Mouse (Mus musculus): ENCODE measurements around the gene Sec1. TPM values are rescaled to one million over a fixed set of nuclear protein-coding genes. Genes with fewer than 3 reads are reported as not detected.
A peak's percentile ranks its signal among the peaks of the same experiment; 100 is the strongest.

The Sec1 gene
- polyA plus RNA-seq, 1 experiment from 2014 or later = 0.83 TPM

DNA sequence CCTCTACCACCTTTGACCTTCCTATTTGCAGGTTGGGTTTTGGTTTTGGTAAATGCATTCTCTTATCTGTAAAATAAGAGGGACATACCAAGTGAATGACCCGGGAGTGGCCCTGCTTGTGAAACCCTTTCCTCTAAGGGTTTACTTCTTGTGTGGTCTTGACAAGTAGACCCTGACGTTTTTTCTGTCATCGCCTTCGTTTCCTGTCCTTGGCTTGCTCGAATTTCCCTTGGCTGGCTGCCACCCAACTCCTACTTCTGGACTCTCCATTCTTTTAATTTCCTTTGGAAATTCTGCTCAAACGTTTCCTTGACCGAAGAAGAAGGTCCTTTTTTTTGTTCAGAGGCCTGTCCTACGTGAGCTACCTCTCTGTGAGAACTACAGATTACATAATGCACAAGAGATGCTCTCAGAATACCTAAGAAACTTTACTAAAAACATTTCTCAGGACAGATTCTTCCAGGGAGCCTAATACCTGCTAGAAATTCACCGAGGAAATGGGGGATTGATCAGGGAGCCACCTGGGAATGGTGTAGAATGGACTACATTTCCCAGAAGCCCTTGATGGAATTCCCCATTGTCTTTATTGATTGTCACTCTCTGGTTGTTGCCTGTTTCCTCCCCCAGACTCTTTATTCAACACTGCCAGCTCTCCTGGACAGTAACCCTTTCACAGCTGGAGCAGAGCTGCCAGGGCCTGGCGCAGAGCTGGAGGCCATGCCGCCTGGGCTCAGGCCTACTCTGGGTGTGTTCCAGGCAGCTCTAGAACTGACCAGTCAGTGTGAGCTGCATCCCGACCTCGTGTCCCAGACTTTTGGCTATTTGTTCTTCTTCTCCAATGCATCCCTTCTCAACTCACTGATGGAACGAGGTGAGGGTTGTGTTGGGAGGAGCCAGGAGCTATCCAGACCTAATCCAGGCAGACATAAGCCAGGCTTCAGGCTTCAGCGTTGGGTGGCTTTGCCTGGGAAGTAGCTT lies 58.2 kb downstream of the Sec1 start:
- Histone ChIP-seq H3K27ac (no peak overlapping the region), H3K27me3 (ENCODE audit: low read depth, poor library complexity, severe bottlenecking) (peaks cover 44% of the 10 kb centered on the region), H3K36me3 (peaks cover 13% of the 10 kb centered on the region), H3K4me3 (no peak overlapping the region), H3K4me1 (peaks cover 26% of the 10 kb centered on the region), H3K9me3 (replicated peaks) (no peaks in the 10 kb centered on the region)
- no peak for DNase-seq (ENCODE audit: low spot score)
- WGBS = 86% methylated on average over 15 of the region's 15 CpGs

- H3K27ac ChIP-seq = no peak overlapping the region
- peaks cover 46% of the 10 kb centered on the region for H3K27me3 ChIP-seq (ENCODE audit: low read depth, poor library complexity, severe bottlenecking)
- H3K9me3 ChIP-seq (replicated peaks) = no peaks in the 10 kb centered on the region
- H3K4me3 ChIP-seq = no peak overlapping the region
- WGBS = 87% methylated on average over 11 of the region's 11 CpGs
- H3K36me3 ChIP-seq = peaks cover 13% of the 10 kb centered on the region
- no peak for DNase-seq (ENCODE audit: low spot score)
- peaks cover 25% of the 10 kb centered on the region for H3K4me1 ChIP-seq
Observed at GRCm38 (mm10) chr7:45634946-45635681, 59.1 kb downstream of the Sec1 start.

DNA sequence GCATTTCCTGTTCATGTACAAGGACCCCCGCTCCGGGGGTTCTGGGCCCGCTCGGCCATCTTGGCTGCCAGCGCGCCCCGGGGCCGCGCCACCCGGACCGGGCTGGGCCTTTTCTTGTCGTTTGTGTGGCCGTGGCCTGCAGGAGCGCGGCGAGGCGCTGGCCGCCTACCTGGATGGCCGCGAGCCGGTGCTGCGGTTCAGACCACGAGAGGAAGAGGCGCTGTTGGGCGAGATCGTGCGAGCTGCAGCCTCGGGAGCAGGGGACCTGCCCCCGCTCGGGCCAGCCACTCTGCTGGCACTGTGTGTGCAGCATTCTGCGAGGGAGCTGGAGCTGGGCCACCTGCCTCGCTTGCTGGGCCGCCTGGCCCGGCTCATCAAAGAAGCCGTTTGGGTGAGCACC lies 61.7 kb downstream of the Sec1 start:
- H3K9me3 ChIP-seq (replicated peaks) = no peaks in the 10 kb centered on the region
- peak overlapping the region; percentile 84 for H3K27ac ChIP-seq
- peaks cover 22% of the 10 kb centered on the region for H3K4me1 ChIP-seq
- H3K27me3 ChIP-seq (ENCODE audit: low read depth, poor library complexity, severe bottlenecking) = peaks cover 63% of the 10 kb centered on the region
- peak overlapping the region; percentile 46 for H3K4me3 ChIP-seq
- DNase-seq (ENCODE audit: low spot score) = peak; percentile 67
- H3K36me3 ChIP-seq = peaks cover 13% of the 10 kb centered on the region
- 22% methylated on average over 35 of the region's 35 CpGs for WGBS

GRCm38 (mm10) chr7:45630064-45630907 lies 63.9 kb downstream of the Sec1 start:
- no peak for DNase-seq (ENCODE audit: low spot score)
- Histone ChIP-seq H3K9me3 (replicated peaks) (no peaks in the 10 kb centered on the region), H3K4me1 (peaks cover 25% of the 10 kb centered on the region), H3K27ac (no peak overlapping the region), H3K4me3 (no peak overlapping the region), H3K27me3 (ENCODE audit: low read depth, poor library complexity, severe bottlenecking) (peaks cover 83% of the 10 kb centered on the region), H3K36me3 (peaks cover 2% of the 10 kb centered on the region; the same call in 1 of the 2 replicates)
- 77% methylated on average over 23 of the region's 23 CpGs for WGBS

- peak; percentile 92 for DNase-seq (ENCODE audit: low spot score)
- peaks cover 2% of the 10 kb centered on the region; the same call in 1 of the 2 replicates for H3K36me3 ChIP-seq
- H3K9me3 ChIP-seq (replicated peaks) = no peaks in the 10 kb centered on the region
- 2% methylated on average over 105 of the region's 105 CpGs for WGBS
- H3K4me3 ChIP-seq = peak overlapping the region; percentile 71
- H3K27me3 ChIP-seq (ENCODE audit: low read depth, poor library complexity, severe bottlenecking) = peaks cover 88% of the 10 kb centered on the region
- peak overlapping the region; percentile 87 for H3K27ac ChIP-seq
- H3K4me1 ChIP-seq = peaks cover 25% of the 10 kb centered on the region
Observed at GRCm38 (mm10) chr7:45628364-45629294, 65.6 kb downstream of the Sec1 start.

Other genes with a start within 250 kb of the Sec1 start
- 5,063 and 5,416 TPM in 2 replicates for gene Ftl1, start 234.5 kb downstream of the Sec1 start, polyA plus RNA-seq (2016; fragmentation: Nextera tagmentation; extraction: Ambion mirVana)
- gene Bax, start 227.5 kb downstream of the Sec1 start, polyA plus RNA-seq (2016; fragmentation: Nextera tagmentation; extraction: Ambion mirVana) = 248 and 297 TPM in 2 replicates
- 1.8 and 2.2 TPM in 2 replicates for gene Tulp2, start 212.5 kb downstream of the Sec1 start, polyA plus RNA-seq (2016; fragmentation: Nextera tagmentation; extraction: Ambion mirVana)
- not detected in 2 replicates for gene Gm45808, start 207.6 kb downstream of the Sec1 start, polyA plus RNA-seq (2016; fragmentation: Nextera tagmentation; extraction: Ambion mirVana)
- gene Dhdh, start 205.6 kb downstream of the Sec1 start, polyA plus RNA-seq (2016; fragmentation: Nextera tagmentation; extraction: Ambion mirVana) = 4.9 and 5.8 TPM in 2 replicates
- gene Nucb1, start 184.0 kb downstream of the Sec1 start, polyA plus RNA-seq (2016; fragmentation: Nextera tagmentation; extraction: Ambion mirVana) = 116 and 125 TPM in 2 replicates
- gene Ppp1r15a, start 168.1 kb downstream of the Sec1 start, polyA plus RNA-seq (2016; fragmentation: Nextera tagmentation; extraction: Ambion mirVana) = 22.4 and 25.7 TPM in 2 replicates
- gene Plekha4, start 168.1 kb downstream of the Sec1 start, polyA plus RNA-seq (2016; fragmentation: Nextera tagmentation; extraction: Ambion mirVana) = 0.43 and 1.0 TPM in 2 replicates
- gene Hsd17b14, start 139.5 kb downstream of the Sec1 start, polyA plus RNA-seq (2016; fragmentation: Nextera tagmentation; extraction: Ambion mirVana) = 1.0 and 1.1 TPM in 2 replicates
- 65.8 and 68.0 TPM in 2 replicates for gene Bcat2, start 124.2 kb downstream of the Sec1 start, polyA plus RNA-seq (2016; fragmentation: Nextera tagmentation; extraction: Ambion mirVana)
- gene Fgf21, start 78.9 kb downstream of the Sec1 start, polyA plus RNA-seq (2016; fragmentation: Nextera tagmentation; extraction: Ambion mirVana) = not detected in 2 replicates
- gene Fut1, start 77.1 kb downstream of the Sec1 start, polyA plus RNA-seq (2016; fragmentation: Nextera tagmentation; extraction: Ambion mirVana) = not detected in 2 replicates
- 0.24 TPM in 1 of 2 replicates, not detected in the other for gene Izumo1, start 72.6 kb downstream of the Sec1 start, polyA plus RNA-seq (2016; fragmentation: Nextera tagmentation; extraction: Ambion mirVana)
- 8.0 and 8.3 TPM in 2 replicates for gene Rasip1, start 66.9 kb downstream of the Sec1 start, polyA plus RNA-seq (2016; fragmentation: Nextera tagmentation; extraction: Ambion mirVana)
- gene Mamstr, start 54.4 kb downstream of the Sec1 start, polyA plus RNA-seq (2016; fragmentation: Nextera tagmentation; extraction: Ambion mirVana) = 2.2 and 3.2 TPM in 2 replicates
- 0.16 and 0.21 TPM in 2 replicates for gene Fut2, start 28.0 kb downstream of the Sec1 start, polyA plus RNA-seq (2016; fragmentation: Nextera tagmentation; extraction: Ambion mirVana)
- gene Ntn5, start 10.4 kb downstream of the Sec1 start, polyA plus RNA-seq (2016; fragmentation: Nextera tagmentation; extraction: Ambion mirVana) = 0.16 and 0.39 TPM in 2 replicates
- 2.2 and 4.9 TPM in 2 replicates for gene Car11, start 5.4 kb upstream of the Sec1 start, polyA plus RNA-seq (2016; fragmentation: Nextera tagmentation; extraction: Ambion mirVana)
- gene Dbp, start 10.7 kb upstream of the Sec1 start, polyA plus RNA-seq (2016; fragmentation: Nextera tagmentation; extraction: Ambion mirVana) = 3.7 and 4.7 TPM in 2 replicates
- gene Rpl18, start 21.1 kb upstream of the Sec1 start, polyA plus RNA-seq (2016; fragmentation: Nextera tagmentation; extraction: Ambion mirVana) = 1,218 and 1,459 TPM in 2 replicates
- gene Sphk2, start 23.6 kb upstream of the Sec1 start, polyA plus RNA-seq (2016; fragmentation: Nextera tagmentation; extraction: Ambion mirVana) = 45.5 and 49.3 TPM in 2 replicates
- 2.1 and 2.4 TPM in 2 replicates for gene Fam83e, start 26.8 kb upstream of the Sec1 start, polyA plus RNA-seq (2016; fragmentation: Nextera tagmentation; extraction: Ambion mirVana)
- not detected in 2 replicates for gene Spaca4, start 31.4 kb upstream of the Sec1 start, polyA plus RNA-seq (2016; fragmentation: Nextera tagmentation; extraction: Ambion mirVana)
- 2.2 and 3.2 TPM in 2 replicates for gene Lmtk3, start 89.3 kb upstream of the Sec1 start, polyA plus RNA-seq (2016; fragmentation: Nextera tagmentation; extraction: Ambion mirVana)
- 1.8 and 2.1 TPM in 2 replicates for gene Sult2b1, start 90.3 kb upstream of the Sec1 start, polyA plus RNA-seq (2016; fragmentation: Nextera tagmentation; extraction: Ambion mirVana)
- gene Cyth2, start 120.2 kb upstream of the Sec1 start, polyA plus RNA-seq (2016; fragmentation: Nextera tagmentation; extraction: Ambion mirVana) = 170 TPM in 2 replicates
- gene Kcnj14, start 130.4 kb upstream of the Sec1 start, polyA plus RNA-seq (2016; fragmentation: Nextera tagmentation; extraction: Ambion mirVana) = 1.2 and 1.4 TPM in 2 replicates
- 116 and 156 TPM in 2 replicates for gene Grwd1, start 136.5 kb upstream of the Sec1 start, polyA plus RNA-seq (2016; fragmentation: Nextera tagmentation; extraction: Ambion mirVana)
- 36.8 and 41.2 TPM in 2 replicates for gene Kdelr1, start 178.4 kb upstream of the Sec1 start, polyA plus RNA-seq (2016; fragmentation: Nextera tagmentation; extraction: Ambion mirVana)
- gene Grin2d, start 184.0 kb upstream of the Sec1 start, polyA plus RNA-seq (2016; fragmentation: Nextera tagmentation; extraction: Ambion mirVana) = 0.09 and 0.10 TPM in 2 replicates
- gene Syngr4, start 202.3 kb upstream of the Sec1 start, polyA plus RNA-seq (2016; fragmentation: Nextera tagmentation; extraction: Ambion mirVana) = 1.4 and 1.5 TPM in 2 replicates
- gene Tmem143, start 202.5 kb upstream of the Sec1 start, polyA plus RNA-seq (2016; fragmentation: Nextera tagmentation; extraction: Ambion mirVana) = 4.8 and 5.7 TPM in 2 replicates
- 18.5 and 34.5 TPM in 2 replicates for gene Emp3, start 227.0 kb upstream of the Sec1 start, polyA plus RNA-seq (2016; fragmentation: Nextera tagmentation; extraction: Ambion mirVana)
- gene Ccdc114, start 229.7 kb upstream of the Sec1 start, polyA plus RNA-seq (2016; fragmentation: Nextera tagmentation; extraction: Ambion mirVana) = 4.4 and 6.3 TPM in 2 replicates